Mouse (Mus musculus) embryo, embryonic 11.5 days (tissue): ENCODE results near the gene Spock1.

Experiments used
- DNase-seq: peaks from one replicate; pipeline ENCODE4 v3.0.0-alpha.2; 2012; ENCODE audit warnings: low read depth, low spot score

Spock1 gene

DNA sequence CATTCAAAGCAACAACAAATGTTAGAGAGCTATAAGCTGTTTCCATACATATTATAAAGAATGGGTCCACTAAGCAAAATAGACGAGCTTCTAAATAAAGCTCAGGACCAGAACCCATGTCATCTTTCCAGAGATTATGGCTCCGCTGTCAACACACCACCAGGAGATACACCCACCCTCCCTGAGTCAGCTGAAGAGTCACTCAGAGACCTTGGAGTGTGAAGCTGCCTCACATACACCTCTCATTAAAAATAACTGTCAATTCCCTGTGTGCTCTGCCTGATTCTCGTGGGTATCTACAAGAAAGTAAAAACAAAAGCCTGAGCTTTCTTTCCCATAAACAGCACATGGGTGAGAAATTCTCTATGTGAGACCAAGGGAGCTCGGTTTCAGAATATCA lies 43.1 kb downstream of the Spock1 start:
- DNase-seq, result no peak

DNA sequence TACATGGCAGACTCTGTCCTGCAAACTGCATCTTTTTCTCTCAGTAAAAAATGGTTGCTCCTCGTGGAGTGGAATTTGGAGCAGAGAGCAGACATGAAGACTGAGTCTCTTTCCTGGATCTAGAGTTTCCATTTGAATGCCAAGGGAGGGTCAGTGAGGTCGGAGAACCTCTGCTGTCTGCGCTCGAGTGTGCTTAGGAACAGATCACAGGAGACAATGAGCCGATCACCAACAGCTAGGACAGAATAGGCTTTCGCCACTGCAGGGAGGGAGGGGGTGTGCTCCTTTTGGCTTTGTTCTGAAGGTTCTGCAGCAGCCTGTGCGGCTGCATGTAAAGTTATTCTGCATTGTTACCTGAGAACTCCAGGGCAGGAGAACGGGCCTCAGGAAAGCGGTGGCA lies 49.6 kb downstream of the Spock1 start:
- DNase-seq, result no peak

GRCm38 (mm10) chr13:57857016-57857415 lies 51.1 kb downstream of the Spock1 start:
- no peak for DNase-seq

DNA sequence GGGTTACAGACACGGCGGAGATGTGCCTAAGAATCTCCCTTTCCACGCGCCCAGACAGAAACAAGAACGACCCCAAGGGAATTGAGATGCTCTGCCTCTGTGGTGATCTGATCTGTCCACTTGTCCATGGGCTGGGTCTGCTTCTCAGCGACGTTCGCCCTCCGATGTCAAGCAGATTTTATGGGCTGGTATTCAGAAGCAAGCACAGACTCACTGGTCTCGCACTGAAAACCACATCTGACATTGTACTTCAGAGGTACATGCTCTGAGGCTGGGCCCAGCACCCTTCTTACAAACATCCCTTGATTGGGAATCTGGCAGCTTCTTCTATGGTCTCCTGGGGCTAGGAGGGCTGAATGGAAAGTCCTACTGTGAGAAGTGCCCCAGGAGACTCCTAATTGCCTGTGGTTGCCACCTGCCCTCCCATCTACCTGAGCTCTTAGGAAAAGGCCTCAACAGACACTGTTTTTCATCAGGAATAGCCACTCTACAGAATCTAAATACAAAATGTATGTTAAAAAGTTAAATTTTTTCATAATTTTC lies 51.8 kb downstream of the Spock1 start:
- no peak for DNase-seq

DNA sequence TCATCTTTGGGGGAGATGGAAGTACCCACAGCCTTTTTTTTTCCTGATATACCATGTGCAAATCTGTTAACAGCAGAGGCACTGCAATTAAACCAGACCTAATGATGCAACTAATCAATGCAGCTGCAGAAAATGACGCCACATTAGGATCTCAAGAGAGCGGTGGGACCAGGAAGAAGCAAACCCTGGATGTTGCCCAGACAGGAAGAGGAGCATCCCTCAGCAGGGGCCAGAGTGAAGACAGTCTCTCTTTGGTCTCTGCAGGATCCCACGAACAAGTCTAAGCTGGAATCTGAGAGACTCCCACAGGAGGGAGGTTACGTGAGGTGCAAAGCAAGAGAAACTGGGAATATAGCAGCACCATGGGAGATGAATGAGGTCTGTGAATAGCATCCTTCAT lies 52.4 kb downstream of the Spock1 start:
- no peak for DNase-seq

DNA sequence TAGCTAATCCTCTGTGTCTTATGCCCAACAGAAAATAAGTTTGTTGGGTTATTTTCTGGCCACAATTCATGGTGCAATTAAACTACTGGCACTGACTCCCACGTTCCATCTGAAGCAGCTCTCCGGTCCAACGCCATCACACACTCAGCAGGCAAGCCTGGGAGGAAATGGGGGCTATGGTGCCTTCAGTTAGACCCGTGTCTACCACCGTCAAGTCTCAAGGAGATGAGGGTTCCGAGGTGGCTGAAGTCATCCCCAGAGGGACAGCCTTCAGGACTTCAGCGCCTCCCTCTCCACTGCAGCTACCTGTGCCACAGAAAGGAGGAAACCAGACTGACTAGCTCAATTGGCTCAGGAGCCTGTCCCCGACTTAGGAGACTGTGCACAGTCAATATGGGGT lies 53.7 kb downstream of the Spock1 start:
- DNase-seq, result no peak

DNA sequence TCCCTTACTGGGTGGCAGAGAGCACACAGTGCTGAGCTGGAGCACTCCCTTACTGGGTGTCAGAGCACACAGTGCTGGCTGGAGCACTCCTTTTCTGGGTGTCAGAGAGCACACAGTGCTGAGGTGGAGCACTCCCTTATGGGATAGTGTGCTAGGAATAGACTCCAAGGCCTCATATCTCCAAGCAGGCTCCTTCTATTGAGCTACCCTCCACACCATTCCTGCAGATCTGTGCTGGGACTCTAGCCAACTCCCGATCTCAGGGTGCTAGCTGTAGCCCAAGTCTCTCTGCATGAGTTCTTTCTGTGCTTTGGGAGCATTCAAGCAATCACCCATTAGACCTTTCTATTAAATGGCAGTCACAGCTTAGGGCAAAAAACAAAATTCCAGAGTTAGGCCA lies 54.5 kb downstream of the Spock1 start:
- no peak for DNase-seq

DNA sequence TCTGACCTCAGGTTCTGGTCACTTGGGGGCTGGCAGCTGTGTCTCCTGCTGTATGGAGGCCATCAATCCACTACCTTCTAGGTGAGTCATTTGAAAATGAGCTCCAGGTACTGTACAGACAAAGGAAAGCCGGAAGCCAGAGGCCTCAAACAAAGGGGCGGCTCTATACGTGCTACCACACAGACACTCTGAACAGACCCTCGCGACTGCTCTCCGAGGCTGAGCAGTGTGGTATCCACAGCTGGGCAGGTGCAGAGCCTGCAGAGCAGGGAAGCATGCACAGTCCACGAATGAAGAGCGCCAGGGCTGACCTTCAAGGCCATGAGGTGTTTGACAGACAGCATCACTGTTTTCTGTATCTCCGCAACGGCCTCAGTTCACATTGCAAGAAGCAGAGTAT lies 55.0 kb downstream of the Spock1 start:
- no peak for DNase-seq

GRCm38 (mm10) chr13:57848931-57849330 lies 59.2 kb downstream of the Spock1 start:
- no peak for DNase-seq

- DNase-seq, result no peak
Observed at GRCm38 (mm10) chr13:57847101-57847500, 61.0 kb downstream of the Spock1 start.

GRCm38 (mm10) chr13:57846468-57846867 lies 61.7 kb downstream of the Spock1 start:
- DNase-seq, result no peak

DNA sequence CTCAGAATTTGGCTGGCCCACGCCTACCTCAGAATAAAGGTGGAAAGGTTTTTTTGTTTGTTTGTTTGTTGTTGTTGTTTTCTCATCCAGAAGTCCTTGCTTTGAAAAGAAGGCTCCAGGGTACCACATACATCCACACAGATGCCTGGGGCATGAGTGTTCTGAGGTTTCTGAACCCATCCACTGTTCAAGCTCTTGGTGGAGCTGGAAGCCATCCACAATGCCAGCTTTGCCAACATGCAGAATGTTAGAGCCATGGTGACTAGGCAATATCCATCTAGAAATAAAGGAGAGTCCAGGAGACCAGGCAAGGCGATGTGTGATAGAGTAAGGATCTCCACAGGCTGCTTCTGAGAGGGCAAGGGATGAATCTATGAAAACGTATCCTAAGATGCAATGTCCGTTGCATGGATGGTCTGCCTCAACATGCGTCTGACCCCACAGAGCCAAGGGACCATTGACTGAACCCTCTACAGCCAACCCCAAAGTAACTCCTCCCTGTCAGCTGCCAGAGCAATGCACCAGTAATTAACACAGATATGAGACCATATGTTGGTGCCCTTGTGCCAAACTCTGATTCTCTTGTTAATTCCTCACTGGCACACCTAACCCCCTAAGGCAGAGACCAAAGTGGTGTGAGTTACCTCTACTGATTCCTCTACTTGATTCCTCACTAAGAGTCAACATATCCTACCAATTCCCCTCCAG lies 66.8 kb downstream of the Spock1 start:
- no peak for DNase-seq

DNA sequence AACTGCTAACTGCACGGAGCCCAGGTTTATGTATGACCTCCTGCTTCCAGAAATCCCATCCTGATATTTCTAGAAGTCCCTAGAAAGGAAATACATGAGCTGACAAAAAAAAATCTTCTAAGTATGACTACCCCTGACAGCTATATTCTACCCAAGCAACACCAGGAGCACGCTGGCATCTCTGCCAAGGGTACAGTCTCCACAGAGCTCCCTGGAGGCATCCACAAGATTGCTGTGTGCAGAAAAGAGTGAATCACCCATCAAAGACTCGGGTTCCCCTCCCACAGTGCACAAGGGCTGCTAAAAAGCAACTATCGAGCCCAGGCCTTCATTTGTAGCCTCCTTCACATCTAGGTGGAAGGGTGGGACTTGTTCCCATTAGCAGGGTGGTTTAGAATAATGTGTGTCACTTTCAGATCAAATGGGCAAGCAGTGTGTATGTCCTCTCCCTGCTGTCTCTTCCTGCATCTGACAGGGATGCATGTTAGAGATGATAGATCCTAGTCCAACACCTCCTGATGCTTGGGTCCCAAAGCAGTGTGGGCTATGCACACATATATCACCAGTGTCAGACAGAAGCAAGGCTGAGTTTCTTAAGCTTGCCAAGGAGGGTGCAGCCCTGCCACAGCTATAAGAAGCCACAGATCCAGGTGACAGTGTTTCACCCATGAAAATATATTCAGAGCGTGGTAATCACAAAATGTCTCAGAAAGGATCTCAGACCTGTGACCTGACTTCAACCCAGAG lies 70.3 kb downstream of the Spock1 start:
- no peak for DNase-seq

- no peak for DNase-seq
Observed at GRCm38 (mm10) chr13:57831374-57832163, 76.6 kb downstream of the Spock1 start.

GRCm38 (mm10) chr13:57830896-57831295 lies 77.2 kb downstream of the Spock1 start:
- DNase-seq, result no peak

- no peak for DNase-seq
Observed at GRCm38 (mm10) chr13:57830091-57830490, 78.0 kb downstream of the Spock1 start.

- DNase-seq, result no peak
Observed at GRCm38 (mm10) chr13:57816276-57816675, 91.9 kb downstream of the Spock1 start.

DNA sequence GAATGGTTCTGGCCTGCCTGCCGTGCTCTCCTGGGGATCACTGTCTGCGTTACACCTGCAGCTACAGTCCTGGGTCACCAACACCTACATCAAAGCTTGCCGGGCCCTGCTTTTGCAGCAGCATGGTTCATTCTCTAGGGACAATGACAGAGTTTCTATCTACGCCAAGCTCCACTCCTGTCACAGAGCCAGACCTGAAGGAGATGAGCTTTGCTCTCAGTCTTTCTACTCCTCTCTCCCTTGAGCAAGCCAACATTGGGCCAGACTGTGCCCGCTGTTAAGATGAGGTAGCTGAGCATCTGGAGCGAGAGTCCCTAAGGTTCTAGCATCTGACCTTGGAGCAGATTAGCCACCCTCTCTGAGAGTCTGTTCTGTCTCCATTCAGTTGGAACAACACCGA lies 95.5 kb downstream of the Spock1 start:
- no peak for DNase-seq

DNA sequence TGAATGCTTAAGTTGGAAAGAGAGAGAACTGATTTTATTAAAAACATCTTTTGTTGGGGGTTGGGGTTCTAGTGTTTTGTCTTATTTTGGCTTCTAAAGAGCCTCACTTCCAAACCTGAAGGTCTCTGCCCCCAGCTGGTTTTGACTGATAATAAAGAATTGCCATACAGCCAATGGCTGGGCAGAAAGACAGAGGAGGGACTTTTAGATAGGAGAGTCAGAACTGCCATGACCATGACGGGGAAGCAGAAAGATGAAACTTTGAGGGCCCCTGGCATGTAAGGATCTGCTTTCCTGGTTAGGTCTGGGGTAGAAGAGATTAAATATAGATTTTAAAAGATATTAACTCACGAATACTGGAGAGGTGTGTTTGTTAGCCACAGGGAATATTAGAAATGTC lies 96.9 kb downstream of the Spock1 start:
- no peak for DNase-seq

GRCm38 (mm10) chr13:57810816-57811215 lies 97.3 kb downstream of the Spock1 start:
- no peak for DNase-seq

GRCm38 (mm10) chr13:57810083-57810482 lies 98.0 kb downstream of the Spock1 start:
- DNase-seq, result no peak

DNA sequence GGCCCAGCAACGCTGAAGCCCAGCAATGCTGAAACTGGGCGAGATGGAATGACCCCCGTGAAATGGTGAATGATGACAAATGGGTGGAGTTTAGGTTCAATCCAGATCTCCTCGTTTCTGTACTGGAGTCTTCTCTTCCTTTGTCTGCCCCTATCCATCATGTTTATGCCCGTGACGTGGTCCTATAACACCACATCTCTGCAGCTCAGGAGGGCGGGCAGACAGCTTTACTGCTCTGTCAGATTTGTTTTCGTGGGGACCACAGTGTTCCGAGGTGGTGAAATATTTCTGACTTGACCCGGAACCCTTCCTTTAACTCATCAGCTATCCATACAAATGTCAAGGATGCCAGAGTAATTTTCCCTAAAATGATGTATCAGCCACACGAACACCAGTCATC lies 98.5 kb downstream of the Spock1 start:
- no peak for DNase-seq
